Mouse (Mus musculus): Measurements from ENCODE around the gene Shank2.

The Shank2 gene

DNA sequence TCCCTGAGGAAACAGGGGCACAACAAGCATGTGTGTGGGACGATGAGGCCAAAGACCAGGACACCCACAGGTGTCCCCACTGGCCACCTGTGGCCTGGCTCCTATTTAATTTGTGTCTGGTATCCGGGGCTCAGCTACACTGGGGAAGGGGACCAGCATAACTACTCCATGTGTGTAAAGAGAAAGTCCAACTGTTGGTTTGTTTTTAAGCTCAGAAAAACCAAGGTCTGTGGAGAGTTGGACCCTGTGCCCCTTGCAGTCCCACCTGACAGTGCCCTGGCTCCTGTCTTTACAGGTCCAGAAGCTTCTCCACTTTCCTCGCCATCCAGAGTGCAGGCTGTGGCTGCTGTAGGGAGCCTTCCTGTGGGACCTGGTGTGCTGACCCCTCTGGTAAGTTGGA is at the start of gene Shank2:
Gene Shank2, plus strand, starts transcription at position 301 of the 400 bp plus-strand sequence.
- DNase-seq (ENCODE audit: low read depth), result no peak

DNA sequence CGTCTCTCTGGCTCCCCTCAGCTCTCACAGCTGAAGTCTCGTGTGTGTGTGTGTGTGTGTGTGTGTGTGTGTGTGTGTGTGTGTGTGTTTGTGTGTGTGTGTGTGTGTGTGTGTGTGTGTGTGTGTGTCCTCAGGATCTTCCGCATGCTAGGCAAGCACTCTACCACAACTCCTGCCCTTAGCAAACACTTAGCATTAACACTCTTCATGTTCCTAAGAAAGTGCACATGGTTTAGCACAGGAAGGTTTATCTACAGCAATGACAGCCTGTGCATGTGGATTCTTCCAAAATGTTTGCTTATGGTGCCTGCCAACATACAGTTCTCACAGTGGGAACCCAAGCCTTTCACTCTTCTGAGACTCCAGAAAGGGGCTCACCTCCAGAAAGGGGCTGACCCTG is 49.6 kb upstream of the Shank2 start:
- DNase-seq (ENCODE audit: low read depth), result no peak

DNA sequence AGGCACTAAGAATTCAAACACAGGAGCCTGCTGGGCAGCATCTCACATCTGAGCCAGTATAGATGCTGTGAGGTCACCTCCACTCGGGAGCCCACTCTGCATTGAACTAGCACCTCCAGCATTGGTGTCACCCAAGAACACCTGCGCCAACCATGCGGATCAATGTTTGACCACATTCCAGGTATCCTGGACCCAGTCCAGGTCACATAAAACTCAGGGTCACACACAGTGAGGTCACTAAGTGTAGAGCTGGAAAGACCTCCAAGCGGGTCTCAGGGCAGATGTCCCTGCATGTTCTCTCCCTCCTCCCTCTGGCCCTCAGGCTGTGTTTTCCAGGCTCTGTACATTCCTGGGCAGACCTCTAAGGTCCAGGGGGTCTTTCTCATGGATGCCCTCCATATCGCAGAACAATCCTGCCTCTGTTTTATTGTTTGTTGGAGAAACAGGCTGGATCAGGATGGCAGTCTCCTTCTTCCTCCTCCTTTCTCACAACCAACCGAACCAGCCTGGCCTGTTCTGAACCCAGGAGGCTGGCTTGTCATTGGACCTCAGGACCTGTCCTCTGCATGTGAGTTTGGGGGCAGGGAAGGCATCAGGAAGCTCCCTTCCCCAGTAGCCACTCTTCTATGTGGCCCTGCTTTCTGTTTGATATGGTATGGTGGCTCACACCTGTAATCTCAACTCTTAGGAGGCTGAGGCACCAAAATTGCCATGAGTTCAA is 45.0 kb upstream of the Shank2 start:
- DNase-seq (ENCODE audit: low read depth), result no peak

DNA sequence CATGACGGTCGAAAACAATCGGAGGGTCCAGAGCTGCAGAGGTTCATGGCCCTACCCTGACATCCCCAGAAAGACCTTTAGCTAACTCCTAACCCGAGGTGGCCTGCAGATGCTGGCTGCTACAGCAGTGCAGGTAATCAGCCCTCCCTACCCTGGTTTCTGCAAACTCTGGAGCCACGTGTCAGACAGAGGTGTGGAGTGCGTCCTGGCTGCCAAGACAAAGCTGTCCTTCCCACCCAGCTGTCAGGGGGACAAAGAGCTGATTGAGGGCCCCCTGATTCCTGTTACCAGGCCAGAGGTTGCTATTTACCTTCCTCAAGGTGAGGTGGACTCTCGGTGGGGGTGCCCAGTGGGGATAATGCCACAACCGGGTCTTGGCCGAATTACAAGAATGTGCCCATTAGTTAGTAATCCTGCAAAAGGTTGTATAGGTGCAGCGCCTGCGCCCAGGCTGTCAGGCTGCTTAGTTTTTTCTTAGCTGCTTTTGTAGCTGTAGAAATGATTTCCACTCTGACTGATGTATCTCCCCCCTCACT is 43.6 kb upstream of the Shank2 start:
- DNase-seq (ENCODE audit: low read depth), result no peak

- no peak for DNase-seq (ENCODE audit: low read depth)
Measured at GRCm38 (mm10) chr7:143963813-143964212, 37.9 kb upstream of the Shank2 start.

- no peak for DNase-seq (ENCODE audit: low read depth)
Measured at GRCm38 (mm10) chr7:143966621-143967020, 35.1 kb upstream of the Shank2 start.

DNA sequence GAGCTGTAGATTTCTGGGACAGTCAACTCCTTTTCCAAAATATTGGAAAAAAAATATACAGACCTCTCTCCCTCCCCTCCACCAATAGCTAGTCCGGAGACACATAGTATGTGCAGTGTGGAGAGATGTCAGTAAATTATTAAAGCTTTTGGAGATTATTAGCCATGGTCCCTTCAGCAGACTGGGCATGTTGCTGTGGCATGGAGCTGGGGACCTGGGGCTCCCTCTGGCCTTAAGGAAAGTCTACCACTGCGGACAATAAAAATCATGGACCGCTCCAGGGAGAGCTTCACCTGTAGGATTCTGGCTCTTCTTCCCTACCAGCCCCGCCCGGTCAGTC is 24.3 kb upstream of the Shank2 start:
- DNase-seq (ENCODE audit: low read depth), result no peak

- DNase-seq (ENCODE audit: low read depth), result no peak
Measured at GRCm38 (mm10) chr7:143977831-143978682, 23.7 kb upstream of the Shank2 start.

DNA sequence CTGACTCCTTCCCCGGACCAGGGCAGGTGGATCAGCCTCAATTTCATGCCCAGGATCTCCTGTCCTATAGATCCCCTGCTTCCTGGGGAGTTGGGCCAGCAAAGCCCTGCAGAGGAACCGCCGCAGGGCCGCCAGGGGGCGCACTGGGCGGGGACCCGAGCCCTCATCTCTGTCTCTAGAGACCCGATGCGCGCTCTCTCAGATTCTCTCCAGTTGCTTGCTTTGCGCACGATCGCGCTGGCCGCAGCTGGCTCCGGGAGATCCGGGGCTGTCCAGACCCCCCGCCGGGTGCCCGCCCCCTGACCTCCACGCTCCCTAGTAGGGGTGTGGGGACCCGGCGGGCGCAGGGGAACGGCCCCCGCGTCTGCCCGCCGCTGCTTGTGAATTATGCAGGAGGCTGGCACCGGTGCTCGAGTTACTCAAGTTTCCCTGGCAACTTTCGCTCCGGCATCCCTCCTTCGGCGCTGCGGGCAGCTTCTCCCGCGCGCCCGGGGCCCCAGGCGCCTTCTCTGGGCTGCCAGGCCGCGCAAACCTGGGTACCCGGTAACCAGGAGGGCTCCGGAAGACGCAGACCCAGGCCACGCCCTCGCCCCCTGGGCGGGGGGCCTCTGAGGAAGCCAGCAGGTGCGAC is 22.9 kb upstream of the Shank2 start:
- peak; percentile 30 for DNase-seq (ENCODE audit: low read depth)

DNA sequence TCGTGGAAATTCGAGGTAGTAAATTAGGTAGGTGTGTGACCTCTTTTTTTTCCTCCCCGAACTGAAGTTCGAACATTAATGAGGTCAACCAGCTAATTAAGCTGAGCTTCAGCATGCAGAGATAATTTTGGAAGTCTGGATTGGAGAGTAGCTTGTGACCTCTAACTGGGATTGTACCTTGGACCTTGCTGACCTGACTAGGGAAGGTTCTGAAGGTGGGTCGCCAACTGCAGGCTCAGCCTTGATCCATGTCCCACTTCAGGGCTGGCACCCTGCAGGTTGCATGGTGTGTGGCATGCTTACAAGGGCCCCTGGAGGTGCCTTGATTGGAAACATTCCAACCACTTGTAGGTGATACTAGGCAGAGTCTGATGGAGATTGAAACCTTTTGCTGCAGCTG is 21.7 kb upstream of the Shank2 start:
- no peak for DNase-seq (ENCODE audit: low read depth)

DNA sequence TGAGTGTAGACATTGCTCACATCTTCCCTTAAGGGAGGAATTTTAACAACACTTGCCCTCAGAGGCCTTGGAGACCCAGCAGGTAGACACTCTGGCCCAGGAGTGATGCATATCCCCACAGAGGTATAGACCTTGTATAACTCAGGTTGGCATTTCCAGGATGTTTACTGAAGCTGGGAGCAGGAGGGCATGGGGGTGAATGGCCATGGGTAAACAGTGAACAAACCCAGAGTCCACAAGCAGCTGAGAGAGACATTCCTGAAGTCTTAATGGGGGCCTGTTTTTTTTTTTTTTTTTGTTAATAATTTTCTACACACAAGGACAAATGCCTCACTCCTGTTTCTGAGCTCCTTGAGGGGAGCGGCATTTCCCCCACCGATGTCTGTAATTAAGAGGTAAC is 15.4 kb upstream of the Shank2 start:
- no peak for DNase-seq (ENCODE audit: low read depth)

- no peak for DNase-seq (ENCODE audit: low read depth)
Measured at GRCm38 (mm10) chr7:143991160-143991559, 10.6 kb upstream of the Shank2 start.

- no peak for DNase-seq (ENCODE audit: low read depth)
Measured at GRCm38 (mm10) chr7:143999073-143999472, 2.7 kb upstream of the Shank2 start.

GRCm38 (mm10) chr7:144003471-144003870 is 1.7 kb downstream of the Shank2 start:
- no peak for DNase-seq (ENCODE audit: low read depth)

GRCm38 (mm10) chr7:144008079-144008478 is 6.4 kb downstream of the Shank2 start:
- no peak for DNase-seq (ENCODE audit: low read depth)

GRCm38 (mm10) chr7:144008985-144009384 is 7.3 kb downstream of the Shank2 start:
- no peak for DNase-seq (ENCODE audit: low read depth)

DNA sequence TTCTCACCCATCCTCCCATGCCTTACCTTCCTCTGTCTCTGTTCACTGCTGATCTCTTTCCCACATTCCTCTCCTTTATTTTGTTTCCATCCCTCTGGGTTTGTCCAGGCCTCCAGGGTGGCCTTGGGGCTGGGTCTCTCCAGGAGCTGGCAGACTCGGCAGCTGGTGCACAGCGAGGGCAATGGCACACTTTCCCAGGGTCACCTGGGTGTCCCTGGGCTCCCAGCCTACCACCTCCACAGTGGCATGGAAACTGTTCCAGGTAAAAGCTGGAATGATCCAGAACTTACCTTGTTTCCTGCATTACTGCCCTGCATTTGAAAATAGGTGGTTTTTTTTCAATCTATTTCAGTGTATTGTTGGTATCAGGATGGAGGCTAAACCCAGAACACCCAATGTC is 12.8 kb downstream of the Shank2 start:
- no peak for DNase-seq (ENCODE audit: low read depth)

GRCm38 (mm10) chr7:144021801-144022200 is 20.1 kb downstream of the Shank2 start:
- DNase-seq (ENCODE audit: low read depth), result no peak

GRCm38 (mm10) chr7:144022682-144023081 is 21.0 kb downstream of the Shank2 start:
- no peak for DNase-seq (ENCODE audit: low read depth)

GRCm38 (mm10) chr7:144023561-144023960 is 21.8 kb downstream of the Shank2 start:
- no peak for DNase-seq (ENCODE audit: low read depth)

DNA sequence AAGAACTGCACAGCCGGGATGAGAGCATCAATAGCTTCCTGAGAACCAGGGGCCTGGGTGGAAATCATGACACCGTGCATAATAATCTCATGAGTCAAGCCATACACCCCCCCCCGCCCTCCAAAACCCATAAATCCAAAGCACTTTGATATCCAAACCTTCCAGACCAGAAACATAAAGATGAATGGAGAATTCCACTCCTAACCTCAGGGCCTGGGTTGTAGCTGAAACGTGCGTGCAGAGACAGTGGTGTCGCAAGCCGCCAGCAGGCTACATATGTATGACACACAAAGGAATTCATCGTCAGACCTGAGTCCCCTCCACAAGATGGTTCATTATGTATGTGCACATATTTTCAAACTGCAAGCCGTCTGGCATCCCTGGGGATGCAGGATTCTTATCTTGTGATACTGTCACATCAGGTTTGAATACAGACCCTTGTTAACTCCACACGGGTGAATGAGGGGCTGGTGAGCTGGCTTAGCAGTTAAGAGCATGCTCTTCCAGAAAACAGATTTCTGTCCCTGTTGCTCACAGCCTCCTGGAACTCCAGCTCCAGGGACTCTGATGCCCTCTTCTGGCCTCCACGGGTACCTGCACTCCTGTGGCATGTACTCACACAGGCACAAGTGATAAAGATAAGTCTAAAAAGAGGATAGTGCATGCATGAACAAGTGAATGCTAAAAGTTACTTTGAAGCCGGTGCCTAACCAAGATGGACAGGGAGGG is 24.5 kb downstream of the Shank2 start:
- DNase-seq (ENCODE audit: low read depth), result no peak

GRCm38 (mm10) chr7:144029246-144029645 is 27.5 kb downstream of the Shank2 start:
- no peak for DNase-seq (ENCODE audit: low read depth)

Data from c-Kit-positive CD71-negative TER-119-negative erythroid progenitor cells, embryonic 14.5 days (primary cell).